Mouse (Mus musculus): ENCODE measurements around the gene Xrra1.

- TF ChIP-seq CTCF (IDR thresholded peaks at IDR 0.05; ENCODE audit: insufficient read depth, low read depth, low read length) (no peak), POLR2A (IDR thresholded peaks at IDR 0.05; ENCODE audit: insufficient read depth, low read depth, low read length) (no peak)
These were observed 7.3 kb upstream of the Xrra1 start for GRCm38 (mm10) chr7:99851618-99852017.
